Mouse (Mus musculus) gastrocnemius, adult 8-10 months (tissue): ENCODE data around the gene Znrd1as. TPM values are rescaled to one million over a fixed set of nuclear protein-coding genes. Genes with fewer than 3 reads are reported as not detected.

Experiments used
- DNase-seq, 2 experiments: peaks; one replicate each; pipeline ENCODE4 v3.0.0; 2022; ENCODE audit warnings: low spot score in 2 of 2
- total RNA-seq, 4 experiments: library from RNA; stranded (reverse); gene quantifications; 2 replicates each; pipeline ENCODE4 v1.2.4; 2022

Gene Znrd1as
- total RNA-seq, 4 experiments from 2014 or later: 17.9 to 22.6 (median 20.6) TPM

DNA sequence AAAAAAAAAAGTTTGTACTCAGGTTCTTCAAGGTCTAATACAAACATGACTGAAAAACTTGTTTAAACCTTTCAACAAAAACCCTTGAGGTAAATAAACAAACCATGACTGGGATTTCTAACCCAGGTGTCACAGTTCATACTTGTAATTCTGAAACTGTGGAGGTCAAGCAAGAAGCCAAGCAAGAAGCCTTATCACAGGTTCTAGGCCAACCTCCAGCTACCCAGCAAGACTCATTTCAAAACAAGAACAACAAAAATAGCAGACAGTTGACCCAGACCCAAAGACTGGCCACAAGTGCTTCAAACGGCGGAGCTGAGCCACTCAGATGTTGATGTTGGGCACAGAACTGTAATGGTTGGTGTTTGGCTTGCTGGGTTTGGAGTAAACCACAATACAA, 36.1 kb downstream of the Znrd1as start:
- DNase-seq: no peak

DNA sequence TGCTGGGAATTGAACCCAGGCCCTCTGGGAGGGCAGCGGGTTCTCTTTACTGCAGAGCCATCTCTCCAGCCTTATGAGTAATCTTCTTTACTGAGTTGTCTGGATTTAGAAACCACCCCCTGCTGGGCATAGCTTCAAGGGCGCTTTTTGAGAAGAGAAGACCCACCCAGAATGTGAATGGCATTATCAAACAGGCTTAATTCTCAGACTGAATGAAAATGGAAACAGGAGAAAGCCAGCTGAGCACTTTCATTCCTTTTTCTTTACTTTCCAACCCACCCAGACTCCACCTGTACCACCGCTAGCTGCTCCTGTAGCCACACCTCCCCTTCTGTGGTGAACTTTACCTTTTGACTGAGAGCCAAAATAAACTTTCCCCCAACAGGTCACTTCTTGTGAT, 37.1 kb downstream of the Znrd1as start:
- no peak for DNase-seq

- DNase-seq: peak; percentile 44 to 49
Observed at GRCm38 (mm10) chr17:36997033-36997735, 38.8 kb downstream of the Znrd1as start.

DNA sequence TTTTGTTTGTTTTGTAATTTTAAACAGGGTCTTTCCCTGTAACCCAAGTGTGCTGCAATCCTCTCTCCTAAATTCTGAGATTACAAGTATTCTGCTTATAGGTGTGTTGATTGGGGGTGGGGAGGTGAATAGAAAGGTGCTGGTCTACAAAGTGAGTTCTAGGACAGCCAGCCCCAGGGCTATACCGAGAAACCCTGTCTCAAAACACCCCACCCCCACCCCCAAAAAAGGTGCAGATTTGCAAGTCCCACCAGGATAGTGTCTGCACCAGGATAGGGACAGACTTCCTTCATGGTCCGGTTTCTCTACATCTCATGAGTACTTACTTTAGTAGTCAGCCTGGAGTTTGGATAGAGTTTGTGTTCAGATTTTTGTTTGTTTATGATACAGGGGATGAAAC, 40.1 kb downstream of the Znrd1as start:
- DNase-seq: no peak

- no peak for DNase-seq
Observed at GRCm38 (mm10) chr17:37000863-37001262, 42.5 kb downstream of the Znrd1as start, which contains the start of gene Zfp57. Gene Zfp57, plus strand, starts transcription at chr17:37001163.

DNA sequence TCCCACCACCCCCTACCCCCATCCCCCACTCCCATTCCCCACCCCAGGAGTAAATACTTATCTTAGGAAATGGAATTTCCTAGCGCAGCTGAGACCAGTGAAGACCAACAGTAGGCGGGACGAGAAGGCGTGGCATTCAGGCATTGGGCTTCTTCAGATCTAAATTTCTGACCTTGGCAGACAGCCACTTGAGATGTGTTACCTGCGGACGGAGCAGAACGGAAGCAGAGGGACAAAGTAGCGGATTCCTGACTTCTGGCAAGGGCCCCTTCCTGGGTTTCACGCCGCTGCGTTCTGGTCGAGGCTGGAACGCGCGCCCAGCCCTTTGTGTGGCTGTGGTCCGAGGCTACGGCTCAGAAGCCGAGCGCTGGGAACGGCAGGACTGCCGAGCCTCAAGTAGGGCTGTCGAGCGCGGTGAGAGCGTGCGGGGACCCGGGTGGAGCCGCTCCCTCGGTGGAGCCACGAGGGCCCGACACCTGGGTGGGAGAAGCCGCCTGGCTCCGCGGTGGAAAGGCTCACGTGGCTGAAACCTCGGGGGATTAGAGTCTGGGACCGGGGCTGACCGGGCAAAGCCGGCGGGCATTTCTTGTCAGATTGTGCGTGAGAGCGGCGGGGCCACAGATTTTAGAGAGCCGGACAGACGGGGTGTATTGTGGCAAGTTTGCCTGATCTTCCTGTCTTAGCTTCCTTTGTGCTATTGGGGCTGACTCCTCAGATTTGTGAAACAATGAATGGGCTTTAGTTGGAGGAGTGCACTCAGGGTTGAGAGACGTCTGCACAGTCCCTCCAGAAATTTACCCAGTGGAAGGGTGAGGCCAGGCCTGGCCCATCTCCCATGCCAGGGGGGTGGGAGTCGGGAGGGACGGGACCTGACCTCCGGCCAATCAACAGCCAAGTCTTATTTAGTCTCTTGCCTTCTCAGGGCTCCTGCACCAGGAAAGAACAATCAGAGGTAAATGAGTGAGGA, 44.3 kb downstream of the Znrd1as start:
- no peak for DNase-seq

- no peak for DNase-seq
Observed at GRCm38 (mm10) chr17:37003366-37003765, 45.0 kb downstream of the Znrd1as start.

GRCm38 (mm10) chr17:37008161-37008560, 49.8 kb downstream of the Znrd1as start:
- DNase-seq: no peak

GRCm38 (mm10) chr17:37009460-37010042, 51.2 kb downstream of the Znrd1as start:
- no peak for DNase-seq

GRCm38 (mm10) chr17:37011719-37012118, 53.3 kb downstream of the Znrd1as start:
- no peak for DNase-seq

DNA sequence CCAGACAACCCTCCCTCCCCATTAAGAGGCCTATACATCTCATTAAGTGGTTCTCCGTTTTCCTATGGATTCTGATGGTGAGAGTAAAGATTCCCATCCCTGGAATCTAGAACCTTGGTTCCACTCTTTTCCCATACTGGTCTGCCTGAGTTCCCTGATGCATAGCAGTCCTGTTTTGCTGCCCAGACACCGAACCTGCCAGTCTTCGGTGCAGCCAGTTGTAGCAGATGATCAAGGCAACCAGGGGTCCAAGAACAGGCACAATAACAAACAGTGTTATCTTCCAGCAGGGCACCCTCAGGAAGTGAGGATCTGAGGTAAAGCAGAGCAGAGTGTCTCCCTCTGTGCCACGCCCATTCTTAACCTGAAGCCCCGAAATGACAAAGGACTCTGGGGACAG, 53.7 kb downstream of the Znrd1as start:
- DNase-seq: no peak

Other genes starting within 250 kb of the Znrd1as start
- gene H2-M10.5, start 185.7 kb upstream of the Znrd1as start, total RNA-seq: not detected
- gene H2-M10.6, start 146.4 kb upstream of the Znrd1as start, total RNA-seq: not detected
- 10 to 100 TPM; 17.3 to 19.3 (median 18.6) TPM for gene Trim26, start 121.5 kb upstream of the Znrd1as start, total RNA-seq
- gene Trim15, start 91.4 kb upstream of the Znrd1as start, total RNA-seq: not detected
- not detected for gene Trim10, start 89.0 kb upstream of the Znrd1as start, total RNA-seq
- not detected for gene Trim40, start 68.5 kb upstream of the Znrd1as start, total RNA-seq
- gene Trim31, start 60.5 kb upstream of the Znrd1as start, total RNA-seq: not detected
- 1 to 10 TPM in 1 of 4 experiments, under 1 TPM in 2, not detected in 1; 0.18 to 1.1 (median 0.75) TPM for gene Rnf39, start 15.7 kb upstream of the Znrd1as start, total RNA-seq
- gene Ppp1r11, start 6.9 kb upstream of the Znrd1as start, total RNA-seq: 10 to 100 TPM; 53.7 to 69.7 (median 62.4) TPM
- 10 to 100 TPM; 17.7 to 22.3 (median 20.0) TPM for gene Znrd1, start within 50 bp of the Znrd1as start, total RNA-seq
- not detected for gene 2410137M14Rik, start 22.6 kb downstream of the Znrd1as start, total RNA-seq
- gene H2-M5, start 30.9 kb downstream of the Znrd1as start, total RNA-seq: not detected
- under 1 TPM in 3 of 4 experiments, not detected in 1; 0.12 to 0.38 (median 0.27) TPM for gene Zfp57, start 42.6 kb downstream of the Znrd1as start, total RNA-seq
- gene Mog, start 64.8 kb downstream of the Znrd1as start, total RNA-seq: not detected
- gene Gabbr1, start 87.4 kb downstream of the Znrd1as start, total RNA-seq: 1 to 10 TPM; 3.1 to 6.8 (median 6.4) TPM
- gene Olfr90, start 129.9 kb downstream of the Znrd1as start, total RNA-seq: not detected
- gene Olfr91, start 139.7 kb downstream of the Znrd1as start, total RNA-seq: not detected
- gene Olfr92, start 161.5 kb downstream of the Znrd1as start, total RNA-seq: not detected
- not detected for gene Olfr93, start 202.9 kb downstream of the Znrd1as start, total RNA-seq
- not detected for gene Ubd, start 235.3 kb downstream of the Znrd1as start, total RNA-seq
- not detected for gene Olfr94, start 242.4 kb downstream of the Znrd1as start, total RNA-seq